Mouse (Mus musculus) frontal cortex, postnatal 36 days (tissue): ENCODE data around the gene Mllt11.
A peak's percentile ranks its signal among the peaks of the same experiment; 100 is the strongest.

Source experiments
- DNase-seq, 2 experiments: peaks; one replicate each; pipeline ENCODE4 v3.0.0; 2022; ENCODE audit warnings: low spot score in 2 of 2

Mllt11 gene

DNA sequence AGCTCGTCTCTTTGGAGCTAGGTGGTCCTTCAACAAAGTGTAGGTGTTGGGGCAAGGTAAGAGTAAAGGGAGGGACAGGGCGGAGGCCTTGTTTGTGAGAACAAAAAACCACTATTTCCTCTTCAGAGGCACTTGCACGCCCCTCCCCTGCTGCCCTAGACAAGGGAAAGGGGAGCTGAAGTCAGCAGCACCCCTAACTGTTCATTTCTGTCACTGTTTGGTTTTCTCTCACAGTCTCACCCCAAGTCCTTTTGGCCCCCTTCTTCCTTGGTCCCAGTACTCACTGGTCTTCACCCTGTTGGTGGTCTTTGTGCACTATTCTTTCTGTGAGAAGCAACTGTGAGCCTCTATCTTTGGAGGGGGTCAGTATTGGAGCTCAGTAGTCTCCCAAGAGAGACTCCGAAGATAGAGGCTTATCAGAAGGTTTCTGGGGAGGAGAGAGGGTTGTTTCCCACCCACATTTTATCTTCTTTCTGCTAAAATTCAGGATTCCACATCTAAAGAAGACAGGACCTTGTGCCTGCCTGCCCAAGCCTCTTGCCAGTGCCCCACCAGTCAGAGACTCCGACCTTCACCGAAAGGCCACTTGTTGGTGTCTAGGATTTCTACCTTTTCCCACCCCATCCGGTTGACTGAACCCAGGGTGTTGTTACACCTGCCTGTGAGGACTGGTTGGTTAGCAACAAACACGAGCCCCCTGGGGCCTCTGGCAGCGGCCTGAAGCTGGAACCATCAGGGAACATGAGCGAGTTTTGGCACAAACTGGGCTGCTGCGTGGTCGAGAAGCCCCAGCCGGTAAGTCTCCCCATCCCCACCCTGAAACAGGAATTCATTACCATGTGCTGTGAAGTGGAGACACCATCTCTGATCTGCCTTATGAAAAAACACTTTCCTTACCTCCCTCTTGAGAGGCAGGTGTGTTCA is at the start of gene Mllt11:
Mllt11 (minus strand) TSS at position 874 of the 924 bp plus-strand sequence.
- DNase-seq = no peak

DNA sequence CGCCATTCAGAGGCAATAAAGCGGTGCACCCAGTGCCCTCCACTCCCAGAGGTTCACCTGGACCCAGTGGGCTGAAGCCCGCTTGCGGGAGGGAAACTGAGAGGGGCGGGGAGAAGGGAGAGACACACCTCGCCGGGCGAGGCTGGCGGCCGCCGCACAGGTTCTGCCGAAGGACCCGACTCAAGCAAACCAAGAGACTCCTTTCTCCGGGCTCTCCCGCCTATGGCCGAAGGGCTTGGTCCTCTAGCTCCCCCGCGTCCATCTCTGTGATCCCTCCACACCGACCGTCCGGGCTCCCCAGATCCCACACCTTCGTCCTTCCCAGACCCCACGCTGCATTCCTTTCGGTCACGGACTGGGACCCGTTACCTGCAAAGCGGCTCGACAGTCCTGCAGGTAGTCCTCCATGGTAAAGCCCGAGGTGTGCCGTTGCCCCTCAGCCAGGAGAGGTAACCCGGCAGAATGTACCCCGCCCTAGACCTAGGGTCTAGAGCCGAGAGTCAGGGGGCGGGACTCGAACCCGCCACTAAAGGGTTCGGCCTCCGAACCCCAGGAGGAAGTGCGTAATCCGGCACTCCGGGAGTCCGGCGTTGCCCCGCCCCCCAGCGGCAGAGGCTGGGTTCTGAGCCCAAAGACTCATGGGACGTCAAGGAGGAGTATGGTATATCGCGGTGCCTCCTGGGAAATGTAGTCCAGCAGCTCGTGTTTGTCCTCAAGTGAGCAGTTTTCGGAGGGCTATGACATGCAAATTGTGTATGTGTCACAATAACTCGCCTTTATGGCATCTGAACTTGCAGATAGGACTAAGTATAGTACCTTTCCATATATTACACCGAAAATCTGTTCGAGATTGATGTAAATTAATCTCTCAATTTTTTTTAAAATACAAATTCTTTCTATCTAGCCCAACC is 49.5 kb upstream of the Mllt11 start, which contains the start of the genes Mindy1 and Prune1:
Mindy1 (plus strand) TSS at position 130 of the 911 bp plus-strand sequence.
Prune1 (minus strand) TSS at position 861 of the 911 bp plus-strand sequence.
- peak; percentile 98 to 99 for DNase-seq

DNA sequence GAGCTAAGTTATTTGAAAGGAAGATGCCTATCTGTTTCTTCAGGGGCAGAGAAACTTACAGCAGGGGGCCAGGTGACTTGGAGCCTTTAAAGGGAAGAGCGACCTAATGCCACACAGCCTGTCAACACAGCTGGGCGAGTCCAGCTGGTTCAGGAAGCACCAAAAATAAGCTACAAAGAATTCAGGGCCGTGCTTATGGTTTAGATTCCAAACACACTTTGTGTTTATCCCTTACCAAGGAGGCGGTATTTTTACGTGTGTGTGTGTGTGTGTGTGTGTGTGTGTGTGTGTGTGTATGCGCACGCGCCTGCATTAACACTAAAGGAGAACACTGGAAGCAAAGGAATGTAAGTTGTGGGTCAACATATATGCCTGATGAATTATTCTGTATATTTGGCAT is 48.8 kb upstream of the Mllt11 start:
- peak in 1 of 2 experiments; percentile 24 for DNase-seq

GRCm38 (mm10) chr3:95277149-95277551 is 45.2 kb upstream of the Mllt11 start:
- no peak for DNase-seq

DNA sequence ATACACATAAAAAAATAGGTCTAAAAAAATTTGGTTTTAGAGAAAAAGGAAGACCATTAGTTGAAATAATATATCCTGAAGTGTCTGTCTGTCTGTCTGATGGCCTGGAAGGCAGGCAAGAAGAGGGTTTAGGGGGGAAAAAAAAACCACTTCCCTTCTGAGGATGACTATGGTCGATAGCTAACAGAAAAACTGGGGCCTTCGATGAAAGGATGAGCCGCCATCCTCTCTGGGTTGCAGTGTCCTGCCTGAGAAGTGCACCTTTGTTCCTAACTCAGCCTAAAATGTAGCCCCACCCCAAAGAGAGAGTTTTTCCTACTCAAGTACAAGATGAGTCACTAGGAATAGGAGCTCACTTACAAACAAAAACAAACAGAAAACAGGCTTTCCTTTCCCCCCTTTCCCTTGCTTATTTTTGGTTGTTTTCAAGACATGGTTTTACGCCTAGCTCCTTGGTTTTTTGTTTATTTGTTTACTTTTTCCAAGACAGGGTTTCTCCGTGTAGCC is 44.5 kb upstream of the Mllt11 start:
- no peak for DNase-seq

DNA sequence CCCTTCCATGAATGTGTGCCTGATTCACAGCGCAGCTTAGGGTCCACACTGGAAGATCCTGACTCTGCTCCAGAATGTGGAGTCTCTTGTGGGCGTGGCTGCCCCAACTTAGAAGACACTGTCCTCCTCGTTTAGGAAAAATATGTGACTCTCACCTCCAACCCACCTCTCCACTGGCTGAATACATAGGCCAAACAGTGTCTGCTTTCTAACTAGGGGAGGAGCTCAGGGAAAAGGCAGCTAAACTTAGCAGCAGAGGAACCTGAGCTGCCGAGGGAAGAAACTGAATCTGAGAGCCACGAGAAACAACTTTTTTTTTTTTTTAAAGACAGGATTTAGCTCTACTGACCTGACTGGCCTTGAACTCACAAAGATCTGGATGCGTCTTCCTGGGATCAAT is 43.2 kb upstream of the Mllt11 start:
- no peak for DNase-seq

DNA sequence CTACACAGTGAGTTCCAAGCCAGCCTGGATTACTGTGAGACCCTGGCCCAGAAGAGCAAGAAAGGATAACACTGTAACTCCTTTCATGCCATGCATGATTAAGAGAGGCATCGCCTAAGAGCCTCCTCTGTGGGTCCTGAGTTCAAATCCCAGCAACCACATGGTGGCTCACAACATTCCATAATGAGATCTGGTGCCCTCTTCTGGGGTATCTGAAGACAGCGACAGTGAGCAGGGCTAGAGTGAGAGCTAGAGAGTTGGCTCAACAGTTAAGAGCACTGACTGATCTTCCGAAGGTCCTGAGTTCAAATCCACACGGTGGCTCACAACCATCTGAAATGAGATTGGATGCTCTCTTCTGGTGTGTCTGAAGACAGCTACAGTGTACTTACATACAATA is 42.5 kb upstream of the Mllt11 start:
- DNase-seq = no peak

DNA sequence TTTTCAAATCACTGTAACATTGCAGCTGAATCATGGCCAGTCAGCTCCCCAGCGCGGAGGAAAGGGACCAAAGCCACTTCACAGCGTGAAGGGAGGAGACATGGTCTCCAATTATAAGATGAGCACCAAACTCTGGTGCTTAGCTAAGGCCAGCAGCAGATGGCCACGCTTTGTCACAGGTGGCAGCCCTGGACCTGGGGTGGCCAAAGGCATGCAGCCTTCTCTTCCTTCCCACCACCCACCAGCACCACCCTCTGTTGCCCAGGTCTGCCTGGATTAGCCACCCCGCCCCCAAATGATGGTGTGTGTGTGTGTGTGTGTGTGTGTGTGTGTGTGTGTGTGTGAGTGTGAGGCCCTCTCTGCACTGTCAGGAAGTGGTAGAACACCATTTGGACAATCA is 41.5 kb upstream of the Mllt11 start:
- DNase-seq = no peak

DNA sequence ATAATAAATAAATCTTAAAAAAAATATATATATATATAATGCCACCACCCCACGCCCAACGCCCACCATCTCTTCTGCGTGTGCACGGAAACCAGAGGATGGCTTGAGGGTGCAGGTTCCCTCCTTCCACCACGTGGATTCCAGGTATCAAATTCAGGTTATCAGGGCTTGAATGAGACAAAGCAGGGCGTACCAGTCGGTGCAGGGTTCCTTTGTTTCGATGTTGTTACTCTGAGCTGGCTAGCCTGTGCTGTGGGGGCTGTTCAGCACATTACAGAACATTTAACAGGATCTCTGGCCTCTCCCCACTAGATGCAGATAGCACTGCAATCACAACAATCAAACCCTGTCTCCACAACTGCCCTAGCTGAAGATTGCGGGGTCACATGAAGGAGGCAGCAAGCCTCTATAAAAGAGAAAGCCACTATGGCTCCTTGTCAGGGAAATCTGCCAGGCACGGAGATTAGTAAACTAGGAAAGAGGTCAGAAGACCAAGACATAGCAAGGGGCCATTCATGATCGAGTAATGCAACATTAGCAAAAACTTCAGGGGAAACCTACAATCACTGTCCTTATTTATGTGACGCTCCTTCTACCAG is 38.9 kb upstream of the Mllt11 start:
- no peak for DNase-seq

- peak; percentile 31 to 53 for DNase-seq
Observed at GRCm38 (mm10) chr3:95269789-95270188, 37.8 kb upstream of the Mllt11 start.

- no peak for DNase-seq
Observed at GRCm38 (mm10) chr3:95267855-95268254, 35.9 kb upstream of the Mllt11 start.

- no peak for DNase-seq
Observed at GRCm38 (mm10) chr3:95266052-95266451, 34.1 kb upstream of the Mllt11 start.

- DNase-seq = no peak
Observed at GRCm38 (mm10) chr3:95264724-95265123, 32.8 kb upstream of the Mllt11 start.

DNA sequence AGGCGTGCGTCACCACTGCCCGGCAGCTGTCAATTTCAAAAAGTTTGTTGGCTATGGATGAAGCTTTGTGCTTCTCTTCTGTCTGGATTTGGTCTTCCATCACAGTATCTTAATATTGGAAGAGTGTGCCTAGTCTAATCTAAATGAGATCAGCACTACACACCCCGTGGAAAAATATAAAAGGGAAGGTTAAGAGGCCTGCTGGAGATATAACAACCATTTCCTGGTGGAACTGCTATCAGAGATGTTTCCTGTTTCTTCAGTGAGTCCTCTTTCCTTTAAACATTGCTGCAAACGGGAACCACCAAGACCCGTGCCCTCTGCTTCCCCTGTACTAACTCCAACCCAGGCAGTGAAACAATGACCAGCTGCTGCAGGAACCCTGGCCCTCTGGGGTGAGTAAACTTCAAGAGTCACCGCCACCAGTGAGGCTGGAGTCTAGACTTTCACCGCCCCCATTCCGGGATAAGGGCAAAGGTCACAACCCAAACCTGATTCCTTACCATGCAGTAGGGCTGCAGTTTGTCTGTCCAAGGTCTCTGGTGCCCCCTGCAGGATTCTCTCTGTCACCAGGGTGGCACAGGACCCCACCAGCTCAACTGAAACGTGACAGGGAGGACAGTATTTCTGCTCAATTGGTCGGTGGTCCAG is 31.2 kb upstream of the Mllt11 start:
- peak in 1 of 2 experiments; percentile 58 for DNase-seq

- no peak for DNase-seq
Observed at GRCm38 (mm10) chr3:95261975-95262374, 30.0 kb upstream of the Mllt11 start.

DNA sequence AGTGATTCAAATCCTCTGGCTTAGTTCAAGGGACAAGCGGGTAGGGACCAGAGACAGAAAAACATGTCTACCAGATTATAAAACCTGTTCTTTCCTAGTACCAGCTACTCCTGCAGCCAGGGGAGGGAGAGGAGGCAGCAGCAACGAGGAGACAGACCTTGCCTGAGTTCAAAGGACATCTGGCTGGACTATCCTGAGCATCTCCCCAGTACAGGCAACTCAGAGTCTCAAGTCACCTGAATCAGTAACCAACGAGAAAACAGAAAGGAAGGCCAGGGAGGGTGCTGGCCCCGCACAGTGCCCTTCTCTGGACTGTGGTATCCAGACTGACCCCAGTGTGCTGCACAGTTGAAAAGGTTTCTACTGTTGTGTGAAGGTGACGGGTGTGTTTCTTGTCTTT is 25.0 kb upstream of the Mllt11 start:
- no peak for DNase-seq

DNA sequence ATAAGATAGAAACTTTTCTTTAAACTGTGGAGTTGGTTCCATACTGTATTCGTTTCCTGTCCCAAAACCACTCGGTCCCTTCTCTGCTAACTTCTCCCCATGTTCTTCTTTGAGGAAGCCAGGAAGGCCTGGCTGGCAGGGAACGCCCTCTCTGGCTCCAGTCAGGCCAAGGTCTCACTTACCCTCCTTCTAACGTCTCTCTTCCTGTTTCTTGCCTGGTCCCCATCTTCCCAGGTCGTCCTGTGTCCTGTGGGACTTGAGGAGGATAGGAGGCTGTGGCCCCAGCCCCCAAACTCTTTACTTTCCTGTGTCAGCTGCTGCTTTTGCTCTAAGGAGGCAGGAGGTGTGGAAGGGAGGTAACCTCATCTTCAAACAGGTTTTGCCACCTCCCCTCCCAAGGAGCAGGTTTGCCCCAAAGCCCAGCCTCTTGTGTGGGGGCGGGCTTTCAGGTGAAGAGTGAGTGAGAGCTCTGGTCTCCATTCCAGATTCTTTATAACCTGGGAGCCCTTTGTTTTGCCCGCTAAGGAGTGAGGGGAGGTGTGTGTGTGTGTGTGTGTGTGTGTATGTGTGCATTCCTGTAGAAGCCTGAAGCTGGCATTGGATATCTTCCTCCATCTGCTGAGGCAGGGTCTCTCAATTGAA is 18.9 kb upstream of the Mllt11 start, which contains the start of gene Bnipl:
Bnipl (minus strand) TSS at position 411 of the 642 bp plus-strand sequence.
- no peak for DNase-seq

- no peak for DNase-seq
Observed at GRCm38 (mm10) chr3:95250361-95250760, 18.4 kb upstream of the Mllt11 start.

DNA sequence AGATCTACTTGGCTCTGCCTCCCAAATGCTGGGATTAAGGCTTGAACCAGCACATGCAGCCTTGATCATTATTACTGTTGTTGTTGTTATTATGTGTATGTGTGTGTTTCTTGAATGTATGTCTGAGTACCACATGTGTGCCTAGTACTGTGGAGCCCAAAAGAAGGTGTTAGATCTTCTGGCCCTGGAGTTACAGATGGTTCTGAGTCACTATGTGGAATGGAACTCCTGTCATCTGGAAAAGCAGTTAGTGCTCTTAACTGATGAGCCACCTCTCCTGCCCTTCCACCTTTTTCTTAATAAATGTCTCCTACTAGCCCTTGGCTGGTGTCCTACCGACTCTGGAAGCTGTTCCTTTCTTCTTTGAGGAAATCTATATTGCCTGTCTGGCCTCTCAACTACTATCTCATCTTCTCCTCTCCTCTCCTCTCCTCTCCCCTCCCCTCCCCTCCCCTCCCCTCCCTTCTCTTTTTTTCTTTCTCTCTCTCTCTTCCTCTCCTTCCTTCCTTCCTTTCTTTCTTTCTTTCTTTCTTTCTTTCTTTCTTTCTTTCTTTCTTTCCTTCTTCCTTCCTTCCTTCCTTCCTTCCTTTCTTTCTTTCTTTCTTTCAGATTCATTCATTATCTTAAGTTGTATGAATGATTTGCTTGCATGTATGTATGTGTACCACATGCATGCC is 15.8 kb upstream of the Mllt11 start:
- DNase-seq = no peak
